Mouse (Mus musculus): ENCODE data around the gene Abca13. TPM values are rescaled to one million over a fixed set of nuclear protein-coding genes. Genes with fewer than 3 reads are reported as not detected.

Gene Abca13
- total RNA-seq, 2 experiments from 2014 or later = 0.03 TPM

DNA sequence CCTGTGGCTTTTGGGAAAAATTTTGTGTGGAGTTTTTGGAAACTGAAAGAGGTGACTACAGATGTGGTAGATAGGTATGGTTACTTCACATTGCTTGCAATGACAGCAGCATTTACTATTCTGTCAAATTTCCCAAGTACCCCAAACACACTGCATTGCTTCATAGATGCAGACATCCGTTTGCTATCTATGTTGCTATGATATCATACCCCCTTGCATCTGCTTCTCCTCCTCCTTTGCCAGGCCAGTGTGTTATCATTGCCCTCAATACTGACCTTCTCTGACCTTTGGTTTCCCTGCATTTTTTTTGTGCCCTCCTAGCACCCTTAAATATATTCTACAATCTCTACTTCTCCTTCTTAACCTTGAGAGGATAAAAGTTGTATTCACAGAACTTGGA is 341.4 kb downstream of the Abca13 start:
- no peak for DNase-seq

- DNase-seq = no peak
Observed at GRCm38 (mm10) chr11:9533658-9534202, 342.0 kb downstream of the Abca13 start.

- DNase-seq = no peak
Observed at GRCm38 (mm10) chr11:9536811-9537210, 345.1 kb downstream of the Abca13 start.

GRCm38 (mm10) chr11:9538328-9538727 is 346.6 kb downstream of the Abca13 start:
- DNase-seq = no peak

- DNase-seq = no peak
Observed at GRCm38 (mm10) chr11:9560026-9560425, 368.3 kb downstream of the Abca13 start.

GRCm38 (mm10) chr11:9568302-9568701 is 376.6 kb downstream of the Abca13 start:
- DNase-seq = no peak

- no peak for DNase-seq
Observed at GRCm38 (mm10) chr11:9570319-9570718, 378.6 kb downstream of the Abca13 start.

DNA sequence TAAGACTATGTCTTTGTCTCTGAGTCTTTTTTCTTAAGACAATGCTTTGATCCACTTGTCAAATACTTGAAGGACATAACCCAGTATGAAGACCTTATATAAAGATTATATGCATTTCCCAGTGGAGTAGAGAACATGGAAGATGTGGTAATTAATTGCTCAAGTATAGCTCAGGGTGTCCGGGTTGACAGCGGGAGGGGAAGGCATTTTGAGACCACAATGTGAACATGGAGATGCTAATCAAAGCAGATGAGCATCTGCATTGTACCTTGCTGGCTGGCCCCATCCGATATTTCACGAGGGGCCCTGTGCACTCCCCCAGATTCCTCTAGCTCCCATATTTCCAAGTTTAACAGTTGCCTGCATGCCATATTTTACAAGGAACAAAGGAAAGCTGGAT is 383.2 kb downstream of the Abca13 start:
- DNase-seq = no peak

DNA sequence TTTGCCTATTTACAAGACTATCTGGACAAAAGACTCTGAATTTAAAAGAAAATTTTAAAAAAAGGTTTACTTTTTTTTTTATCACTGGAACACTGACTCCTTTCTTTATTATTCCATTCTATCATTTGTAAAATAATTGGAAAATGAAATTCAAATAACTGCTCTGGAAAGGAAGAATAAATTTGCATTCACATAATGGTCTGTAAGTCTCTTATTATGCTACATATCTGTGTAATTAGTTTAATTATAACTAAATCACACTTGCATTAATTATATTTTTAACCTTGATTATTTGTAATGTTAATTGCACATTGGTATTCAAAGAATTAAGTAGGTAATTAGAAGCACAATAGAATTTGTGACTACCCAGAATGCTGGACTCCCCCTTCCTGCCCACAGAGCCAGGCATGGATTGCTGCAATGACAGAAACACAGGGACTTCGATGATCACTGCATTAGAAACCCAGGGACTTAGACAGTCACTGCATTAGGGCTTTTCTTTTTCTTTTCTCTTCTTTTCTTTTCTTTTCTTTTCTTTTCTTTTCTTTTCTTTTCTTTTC is 400.1 kb downstream of the Abca13 start:
- no peak for DNase-seq

- DNase-seq = no peak
Observed at GRCm38 (mm10) chr11:9597299-9597698, 405.6 kb downstream of the Abca13 start.

DNA sequence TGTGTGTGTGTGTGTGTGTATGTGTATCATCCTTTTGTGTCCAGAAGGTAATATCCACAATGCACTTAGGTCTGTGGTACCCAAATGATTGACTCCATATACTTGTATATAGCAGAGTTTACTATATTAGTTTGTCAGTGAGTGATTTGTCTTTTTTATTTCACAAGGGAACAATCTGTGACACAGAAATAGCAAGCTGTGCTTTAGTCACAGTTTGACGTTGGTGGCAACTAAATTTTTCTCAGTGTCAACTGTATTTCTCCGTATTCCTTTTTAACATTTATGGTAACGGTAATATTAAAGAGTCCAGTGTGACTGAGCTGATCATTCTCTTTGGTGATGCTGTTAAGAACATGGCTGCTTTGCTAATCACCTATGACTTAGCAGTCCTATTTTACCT is 409.4 kb downstream of the Abca13 start:
- no peak for DNase-seq

DNA sequence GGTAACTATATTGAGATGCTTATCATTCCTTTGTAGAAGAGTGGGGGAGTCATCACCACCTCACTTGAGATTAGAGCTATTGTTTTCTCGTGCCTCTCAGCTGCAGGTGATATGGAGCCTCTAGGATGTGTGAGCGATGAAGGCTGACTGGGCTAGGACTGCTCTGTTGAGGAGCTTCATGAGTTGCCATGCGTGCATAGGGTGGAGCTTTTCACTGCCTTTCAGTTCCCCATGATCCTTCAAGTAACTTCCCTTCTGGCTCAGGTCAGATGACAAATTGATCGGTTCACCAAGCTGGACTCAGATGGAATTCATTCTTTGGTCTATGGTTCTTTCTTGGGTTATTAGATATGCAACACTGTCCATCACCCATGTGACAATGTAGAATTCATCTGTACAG is 410.4 kb downstream of the Abca13 start:
- DNase-seq = no peak

DNA sequence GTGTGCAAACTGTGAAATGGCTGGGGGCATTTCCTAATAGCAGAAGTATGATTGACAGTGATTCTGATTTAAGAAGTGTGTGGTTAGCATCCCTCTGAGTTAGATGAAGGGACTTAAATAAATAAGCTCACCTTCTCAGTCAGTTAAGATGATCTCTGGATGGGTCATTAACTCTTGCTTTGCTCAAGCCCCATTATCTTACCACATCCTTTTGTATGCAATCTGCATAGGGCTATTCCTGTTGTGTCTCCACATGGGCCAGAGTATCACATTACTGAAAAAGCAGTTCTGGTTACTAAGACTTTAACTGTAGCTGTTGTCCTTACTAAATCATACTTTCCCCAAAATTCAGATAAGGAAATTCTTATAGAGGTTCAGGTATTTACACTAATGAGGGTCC is 416.5 kb downstream of the Abca13 start:
- DNase-seq = no peak

- no peak for DNase-seq
Observed at GRCm38 (mm10) chr11:9609075-9609474, 417.3 kb downstream of the Abca13 start.

- no peak for DNase-seq
Observed at GRCm38 (mm10) chr11:9616133-9616532, 424.4 kb downstream of the Abca13 start.

DNA sequence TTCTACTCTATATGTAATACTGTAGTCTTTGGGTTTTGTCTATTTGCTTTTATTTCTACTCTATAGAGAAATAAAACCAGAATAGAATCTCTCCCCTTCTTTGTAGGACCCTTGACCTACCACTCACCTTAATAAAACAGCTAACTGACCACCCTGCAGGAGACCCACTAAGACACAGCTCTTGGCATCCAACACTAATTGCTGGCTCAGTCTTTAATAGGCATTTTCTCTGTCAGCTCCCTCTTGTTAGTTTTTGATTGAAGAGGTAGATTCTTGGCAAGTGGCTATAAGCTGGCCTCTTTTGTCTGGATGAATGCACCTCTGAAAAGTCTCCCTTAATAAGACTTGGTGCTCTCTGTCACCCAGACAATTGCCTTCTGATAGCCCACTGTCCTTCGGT is 424.9 kb downstream of the Abca13 start:
- no peak for DNase-seq

DNA sequence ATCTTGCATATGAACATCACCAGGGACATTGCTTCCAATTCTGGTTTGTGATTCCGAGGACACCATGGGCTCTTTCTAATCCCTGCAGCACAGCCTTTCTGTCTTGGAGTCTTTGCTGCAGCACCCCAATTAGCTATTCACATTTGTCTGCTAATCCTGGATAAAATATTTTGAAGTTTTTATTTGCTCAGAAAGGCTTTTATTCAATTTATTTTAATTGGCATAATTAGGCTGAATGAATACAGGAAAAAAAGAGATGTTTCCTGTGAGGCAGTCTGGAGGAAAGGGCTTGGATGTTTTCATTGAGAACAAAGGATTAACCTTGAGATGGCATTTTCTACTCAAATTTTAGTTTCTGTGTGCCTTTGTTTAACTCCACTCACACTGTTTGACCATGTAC is 428.2 kb downstream of the Abca13 start:
- DNase-seq = no peak

DNA sequence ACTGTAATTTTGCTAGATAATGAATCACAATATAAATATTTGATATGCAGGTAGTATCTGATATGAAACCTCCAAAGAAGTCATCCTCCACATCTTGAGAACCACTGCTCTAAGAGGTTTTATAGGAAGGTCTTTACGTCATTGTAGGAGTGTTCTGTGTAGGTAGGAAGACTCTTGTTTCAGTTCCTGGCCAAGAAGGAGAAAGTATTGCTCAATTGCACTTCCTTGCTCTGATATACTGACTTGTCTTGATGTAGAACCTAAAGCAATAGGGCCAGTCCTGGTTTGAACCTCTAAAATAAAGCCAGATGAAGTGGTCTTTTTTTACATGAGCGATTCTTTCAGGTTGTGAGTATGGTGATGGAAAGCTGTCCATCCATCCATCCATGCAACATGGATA is 431.1 kb downstream of the Abca13 start:
- DNase-seq = no peak

DNA sequence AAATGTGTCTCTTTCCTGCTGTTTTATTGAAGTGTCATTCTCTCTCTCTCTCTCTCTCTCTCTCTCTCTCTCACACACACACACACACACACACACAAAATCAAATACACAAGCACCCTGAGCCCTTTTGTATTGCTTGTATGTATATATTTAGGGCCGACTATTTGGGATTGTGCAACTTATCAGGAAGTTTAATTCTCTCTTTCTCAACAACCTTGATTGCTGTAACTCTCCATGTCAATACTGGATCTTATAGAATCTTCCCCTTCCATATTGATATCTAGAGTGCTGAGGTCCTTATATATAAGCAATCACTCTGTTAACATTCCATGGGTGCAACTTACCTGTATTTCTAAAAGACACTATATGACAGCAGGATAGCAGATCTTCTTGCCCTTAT is 433.0 kb downstream of the Abca13 start:
- DNase-seq = no peak

- no peak for DNase-seq
Observed at GRCm38 (mm10) chr11:9625812-9626211, 434.1 kb downstream of the Abca13 start.

DNA sequence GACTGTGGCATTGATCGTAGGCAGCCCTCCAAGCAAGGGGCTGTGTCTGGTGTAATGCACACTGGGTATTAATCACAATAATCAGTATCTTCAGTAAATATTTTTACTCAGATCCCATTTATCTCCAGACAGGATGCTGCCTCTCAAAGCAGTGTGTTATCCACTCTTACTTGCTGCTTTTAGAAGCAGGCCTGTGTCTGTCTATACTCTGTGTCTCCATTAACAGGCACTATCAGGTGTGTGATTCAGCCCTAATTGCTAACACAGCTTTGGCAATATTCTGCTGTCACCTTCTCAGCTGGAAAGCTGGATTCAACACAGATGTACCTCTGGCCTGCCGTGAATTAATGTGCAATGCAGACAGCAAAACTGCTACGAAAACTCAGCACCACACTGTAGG is 455.5 kb downstream of the Abca13 start:
- DNase-seq = no peak

GRCm38 (mm10) chr11:9647991-9648390 is 456.2 kb downstream of the Abca13 start:
- DNase-seq = no peak

DNA sequence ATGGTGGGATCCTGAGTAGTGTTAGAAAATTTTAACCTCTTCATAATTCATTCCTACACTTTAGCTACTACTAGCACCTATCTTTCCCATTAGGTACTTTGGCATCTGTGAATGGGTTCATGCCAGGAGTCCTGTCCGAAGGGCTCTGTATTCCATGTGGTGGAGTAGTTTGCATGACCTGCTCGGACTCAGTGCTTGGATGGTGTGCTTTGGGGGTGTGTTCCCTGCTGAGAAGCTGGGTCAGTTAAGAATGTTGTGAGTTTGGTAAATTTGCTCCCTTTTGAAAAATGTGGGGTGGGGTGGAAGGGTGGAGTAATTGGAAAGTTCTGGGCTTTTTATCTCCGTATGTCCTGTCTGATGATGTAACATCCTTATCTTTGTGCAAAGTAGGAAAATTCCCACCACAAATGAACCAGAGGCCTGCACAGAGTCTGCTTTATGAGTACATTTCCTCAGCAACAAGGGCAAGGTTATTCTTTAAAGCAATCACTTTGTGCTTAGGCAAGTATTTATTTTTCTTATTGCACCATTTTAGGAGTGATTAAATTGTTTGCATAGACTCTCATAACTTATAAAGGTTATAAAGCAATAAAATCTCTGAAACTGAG is 475.0 kb downstream of the Abca13 start:
- DNase-seq = no peak

DNA sequence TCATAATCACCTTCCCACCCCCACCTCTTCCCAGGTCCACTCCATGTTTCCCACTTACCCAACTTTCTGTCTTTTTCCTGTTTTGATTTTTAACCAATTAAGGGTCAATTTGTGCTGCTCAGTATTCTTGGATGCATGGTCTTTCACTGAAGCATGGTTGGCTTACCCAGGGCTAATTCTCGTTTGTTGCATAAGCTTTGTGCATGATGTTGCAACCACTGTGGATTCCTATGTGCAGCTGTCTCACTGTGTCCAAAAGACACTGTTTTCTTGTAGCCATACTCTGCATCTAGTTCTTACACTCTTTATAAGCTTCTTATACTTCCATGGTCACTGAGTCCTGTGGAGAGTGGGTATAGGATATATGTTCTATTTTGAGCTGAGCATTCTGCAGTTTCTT is 477.7 kb downstream of the Abca13 start:
- no peak for DNase-seq

All from adrenal gland, postnatal 36 days (tissue).